Mouse (Mus musculus) adrenal gland, postnatal 0 days (tissue): ENCODE results near the gene Spns3. TPM values are rescaled to one million over a fixed set of nuclear protein-coding genes. Genes with fewer than 3 reads are reported as not detected.

Experiments
- polyA plus RNA-seq: library from polyadenylated mRNA; unstranded; fragments of >200 nt; fragmentation: Nextera tagmentation; extraction: Ambion mirVana; gene quantifications from 2 replicates; pipeline ENCODE4 v1.2.1, GENCODE M21; 2015

The Spns3 gene
- 0.14 and 0.37 TPM in 2 replicates for polyA plus RNA-seq

GRCm38 (mm10) chr11:72550134-72550988 lies at the start of gene Spns3:
TSS of gene Spns3 (minus strand) at chr11:72550506.

GRCm38 (mm10) chr11:72489881-72490301 lies 60.4 kb downstream of the Spns3 start, which contains the start of gene Spns2:
TSS of gene Spns2 (minus strand) at chr11:72489904.

Other genes with a start within 250 kb of the Spns3 start
- 76.5 and 82.7 TPM in 2 replicates for gene Xaf1, start 248.9 kb downstream of the Spns3 start, polyA plus RNA-seq
- 0.11 TPM in 1 of 2 replicates, not detected in the other for gene Fbxo39, start 236.1 kb downstream of the Spns3 start, polyA plus RNA-seq
- gene Tekt1, start 188.1 kb downstream of the Spns3 start, polyA plus RNA-seq: 0.52 and 0.87 TPM in 2 replicates
- 17.9 and 22.4 TPM in 2 replicates for gene Smtnl2, start 138.8 kb downstream of the Spns3 start, polyA plus RNA-seq
- 0.60 and 0.83 TPM in 2 replicates for gene Ggt6, start 115.0 kb downstream of the Spns3 start, polyA plus RNA-seq
- gene Mybbp1a, start 109.2 kb downstream of the Spns3 start, polyA plus RNA-seq: 39.7 and 61.8 TPM in 2 replicates
- gene Spns2, start 60.6 kb downstream of the Spns3 start, polyA plus RNA-seq: 1.8 and 2.5 TPM in 2 replicates
- gene Ube2g1, start 56.8 kb upstream of the Spns3 start, polyA plus RNA-seq: 44.7 and 62.7 TPM in 2 replicates
- 8.8 and 12.5 TPM in 2 replicates for gene Ankfy1, start 139.5 kb upstream of the Spns3 start, polyA plus RNA-seq
- gene Cyb5d2, start 245.6 kb upstream of the Spns3 start, polyA plus RNA-seq: 7.0 and 13.5 TPM in 2 replicates
- gene Zzef1, start 245.7 kb upstream of the Spns3 start, polyA plus RNA-seq: 6.0 and 6.9 TPM in 2 replicates